In genomic region chr10:83605637-83606183, GRCm38 (mm10) we compare ENCODE assay signal across 17 mouse cellular contexts. TPM values are rescaled to one million over a fixed set of nuclear protein-coding genes. Genes with fewer than 3 reads are reported as not detected.
A peak's percentile ranks its signal among the peaks of the same experiment; 100 is the strongest.
DNase-seq lines count a peak whose midpoint lies in the region; TF ChIP-seq lines count a peak whose summit lies in the region.
"Had no signal": no experiment of that assay in that cellular context is flagged by ENCODE, and none has a peak within 500 bp of the region (broad histone marks: within the 10 kb centered on the region; RNA-seq: fewer than 3 reads in every experiment).

No protein-coding gene starts in this region.

- DNase-seq in heart, embryonic 10.5 days (ENCODE audit: low spot score), result peak; percentile 63
- DNase-seq in heart, postnatal 14 days, result no peak
- peak; percentile 67 for DNase-seq in embryo, embryonic 10 days (ENCODE audit: low spot score)
- peak; percentile 32 for DNase-seq in embryo, embryonic 9.5 days (ENCODE audit: extremely low spot score)
- peak; percentile 70 for DNase-seq in mesoderm, embryonic 11.5 days (ENCODE audit: low read depth, low spot score)
- no peak for DNase-seq in adrenal gland, adult (ENCODE audit: inconsistent age in 2 of 2, low spot score in 1 of 2)
- no peak for DNase-seq in gastrocnemius, adult 2 months
- DNase-seq: adrenal gland, adult 8-10 months; cerebellum, adult 9-10 months; gastrocnemius, postnatal 25 days; heart, postnatal 4 days; kidney, adult 11 months; kidney, postnatal 4 days; right cerebral cortex, postnatal 25 days had no signal

- no peaks in the 10 kb centered on the region for H3K27me3 ChIP-seq in heart, embryonic 10.5 days (ENCODE audit: insufficient read depth, poor library complexity, severe bottlenecking)
- H3K27me3 ChIP-seq: embryonic facial prominence, embryonic 13.5 days; lung, embryonic 15.5 days had no signal

- TF ChIP-seq CTCF in gastrocnemius, adult 2 months (IDR thresholded peaks at IDR 0.05), result no peak

- no peak overlapping the region for H3K27ac ChIP-seq in heart, embryonic 10.5 days
- H3K27ac ChIP-seq in gastrocnemius, adult 2 months, result no peak overlapping the region
- H3K27ac ChIP-seq: embryonic facial prominence, embryonic 13.5 days; lung, embryonic 15.5 days had no signal

- 86% methylated on average over 8 of the region's 8 CpGs for WGBS in heart, embryonic 10.5 days

- intact Hi-C loops in heart, postnatal 14 days (cut with DNase I), result no loop called here
- intact Hi-C loops in gastrocnemius, adult 2 months (cut with DNase I), result no loop called here

- H3K4me3 ChIP-seq in heart, embryonic 10.5 days, result no peak overlapping the region
- no peak overlapping the region for H3K4me3 ChIP-seq in gastrocnemius, adult 2 months
- H3K4me3 ChIP-seq: embryonic facial prominence, embryonic 13.5 days; lung, embryonic 15.5 days had no signal

- no peaks in the 10 kb centered on the region for H3K9me3 ChIP-seq in heart, embryonic 10.5 days
- H3K9me3 ChIP-seq: embryonic facial prominence, embryonic 13.5 days; G1E; lung, embryonic 15.5 days had no signal

- H3K4me1 ChIP-seq in heart, embryonic 10.5 days, result peaks cover 5% of the 10 kb centered on the region; the same call in 1 of the 2 replicates
- H3K4me1 ChIP-seq: embryonic facial prominence, embryonic 13.5 days; lung, embryonic 15.5 days had no signal

- peaks cover 73% of the 10 kb centered on the region for H3K36me3 ChIP-seq in heart, embryonic 10.5 days

RNA-seq across cellular contexts. Expression of gene Appl2, which starts 42.8 kb away (rescaled TPM):
- 29.5 and 34.0 TPM in 2 replicates for polyA plus RNA-seq in heart, embryonic 10.5 days (2016; fragmentation: Nextera tagmentation; extraction: Ambion mirVana)
- 10 to 100 TPM; 34.6 to 37.1 TPM for total RNA-seq in heart, postnatal 14 days (2021)
- 10 to 100 TPM; 19.3 to 21.0 TPM for total RNA-seq in gastrocnemius, adult 2 months (2021)

Comparison
In these comparisons a context has a peak if more than half of its experiments do, and no peak if none do; other contexts are left out.
1. DNase-seq: peak in heart, embryonic 10.5 days (single experiment), embryo, embryonic 10 days (single experiment), embryo, embryonic 9.5 days (single experiment) and mesoderm, embryonic 11.5 days (single experiment); none in heart, postnatal 14 days (0 of 2), adrenal gland, adult (0 of 2) and gastrocnemius, adult 2 months (single experiment).